Mouse (Mus musculus): Measurements from ENCODE around the gene Rundc1. TPM values are rescaled to one million over a fixed set of nuclear protein-coding genes. Genes with fewer than 3 reads are reported as not detected.
A peak's percentile ranks its signal among the peaks of the same experiment; 100 is the strongest.

The Rundc1 gene
- polyA plus RNA-seq, 1 experiment from 2014 or later, result 4.4 TPM

- TF ChIP-seq CTCF (IDR thresholded peaks at IDR 0.05; ENCODE audit: low read depth), result no peak
- peak; percentile 43 for ATAC-seq
- Histone ChIP-seq H3K4me2 (ENCODE audit: low read depth, low read length) (no peak overlapping the region), H3K9ac (replicated peaks) (no peak overlapping the region), H3K27ac (ENCODE audit: low read depth) (no peak overlapping the region), H3K4me3 (ENCODE audit: low read depth, low read length) (no peak overlapping the region), H3K4me1 (ENCODE audit: insufficient read depth) (peaks cover 24% of the 10 kb centered on the region), H3K36me3 (replicated peaks; ENCODE audit: insufficient read depth, low read length) (no peaks in the 10 kb centered on the region), H3K9me3 (ENCODE audit: low read length) (no peaks in the 10 kb centered on the region), H3K27me3 (ENCODE audit: insufficient read depth, low read length) (no peaks in the 10 kb centered on the region)
- no peak for DNase-seq
- 33% methylated on average over 6 of the region's 6 CpGs for WGBS (ENCODE audit: insufficient replicate concordance)
Measured at GRCm38 (mm10) chr11:101480912-101481311, 56.0 kb downstream of the Rundc1 start.

DNA sequence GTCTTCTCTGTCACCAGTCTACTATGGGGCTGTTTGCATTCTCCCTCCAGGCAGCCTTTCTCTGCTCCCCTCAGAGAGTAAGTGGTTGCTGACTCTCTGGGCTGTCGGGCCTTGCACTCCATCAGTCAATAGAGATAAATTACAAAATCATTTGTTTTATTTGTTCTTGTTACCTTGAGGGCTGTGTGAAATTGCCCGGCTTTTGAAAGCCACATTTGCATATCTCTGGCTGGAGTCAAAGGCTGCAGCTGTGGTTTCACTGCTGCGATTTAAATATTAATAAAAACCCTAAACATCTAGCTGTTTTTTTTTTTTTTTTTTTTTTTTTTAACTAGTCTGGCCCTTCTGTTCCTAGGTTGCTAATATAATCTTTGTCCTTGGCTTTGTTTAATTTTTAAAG is 58.9 kb downstream of the Rundc1 start:
- ATAC-seq (no peak), DNase-seq (no peak)
- no peak for TF ChIP-seq CTCF (IDR thresholded peaks at IDR 0.05; ENCODE audit: low read depth)
- no peak overlapping the region for H3K4me2 ChIP-seq (ENCODE audit: low read depth, low read length)
- no peak overlapping the region for H3K9ac ChIP-seq (replicated peaks)
- peaks cover 13% of the 10 kb centered on the region; the same call in 1 of the 2 replicates for H3K36me3 ChIP-seq (replicated peaks; ENCODE audit: insufficient read depth, low read length)
- no peaks in the 10 kb centered on the region for H3K9me3 ChIP-seq (ENCODE audit: low read length)
- peaks cover 29% of the 10 kb centered on the region for H3K4me1 ChIP-seq (ENCODE audit: insufficient read depth)
- H3K4me3 ChIP-seq (ENCODE audit: low read depth, low read length), result no peak overlapping the region
- WGBS (ENCODE audit: insufficient replicate concordance), result 33% methylated on average over 3 of the region's 3 CpGs
- no peaks in the 10 kb centered on the region for H3K27me3 ChIP-seq (ENCODE audit: insufficient read depth, low read length)
- no peak overlapping the region for H3K27ac ChIP-seq (ENCODE audit: low read depth)

GRCm38 (mm10) chr11:101484245-101484644 is 59.4 kb downstream of the Rundc1 start:
- no peak overlapping the region for H3K9ac ChIP-seq (replicated peaks)
- ATAC-seq (no peak), DNase-seq (no peak)
- H3K9me3 ChIP-seq (ENCODE audit: low read length), result no peaks in the 10 kb centered on the region
- H3K4me2 ChIP-seq (ENCODE audit: low read depth, low read length), result no peak overlapping the region
- H3K27me3 ChIP-seq (ENCODE audit: insufficient read depth, low read length), result no peaks in the 10 kb centered on the region
- 53% methylated on average over 6 of the region's 6 CpGs for WGBS (ENCODE audit: insufficient replicate concordance)
- TF ChIP-seq EP300 (IDR thresholded peaks at IDR 0.05; ENCODE audit: low read depth) (no peak), CTCF (IDR thresholded peaks at IDR 0.05; ENCODE audit: low read depth) (no peak)
- no peak overlapping the region for H3K4me3 ChIP-seq (ENCODE audit: low read depth, low read length)
- no peak overlapping the region for H3K27ac ChIP-seq (ENCODE audit: low read depth)
- peaks cover 13% of the 10 kb centered on the region; the same call in 1 of the 2 replicates for H3K36me3 ChIP-seq (replicated peaks; ENCODE audit: insufficient read depth, low read length)
- H3K4me1 ChIP-seq (ENCODE audit: insufficient read depth), result peaks cover 27% of the 10 kb centered on the region

DNA sequence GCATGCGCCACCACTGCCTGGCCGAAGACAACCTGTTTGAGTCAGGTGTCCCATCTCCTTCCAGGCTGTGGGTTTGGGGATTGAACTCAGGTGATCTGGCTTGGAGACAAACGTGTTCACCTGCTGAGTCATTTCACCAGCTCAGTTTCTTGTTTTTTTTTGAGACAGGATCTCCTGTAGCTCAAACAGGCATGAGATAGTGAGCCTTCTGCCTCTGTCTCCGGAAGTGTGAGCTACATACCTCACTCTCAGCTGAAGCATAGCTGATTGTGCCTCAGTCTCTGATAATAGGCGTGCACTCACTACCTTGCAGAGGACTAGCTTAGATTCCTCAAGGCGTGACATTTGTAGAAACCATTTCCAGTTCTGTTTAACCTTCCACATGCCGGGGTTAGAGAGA is 59.9 kb downstream of the Rundc1 start:
- Histone ChIP-seq H3K27ac (ENCODE audit: low read depth) (no peak overlapping the region), H3K9me3 (ENCODE audit: low read length) (no peaks in the 10 kb centered on the region), H3K4me3 (ENCODE audit: low read depth, low read length) (no peak overlapping the region), H3K27me3 (ENCODE audit: insufficient read depth, low read length) (no peaks in the 10 kb centered on the region), H3K9ac (replicated peaks) (no peak overlapping the region), H3K36me3 (replicated peaks; ENCODE audit: insufficient read depth, low read length) (peaks cover 16% of the 10 kb centered on the region; the same call in 1 of the 2 replicates), H3K4me1 (ENCODE audit: insufficient read depth) (peaks cover 26% of the 10 kb centered on the region), H3K4me2 (ENCODE audit: low read depth, low read length) (no peak overlapping the region)
- 59% methylated on average over 7 of the region's 7 CpGs for WGBS (ENCODE audit: insufficient replicate concordance)
- no peak for ATAC-seq
- no peak for DNase-seq
- no peak for TF ChIP-seq EP300 (IDR thresholded peaks at IDR 0.05; ENCODE audit: low read depth)
- no peak for TF ChIP-seq CTCF (IDR thresholded peaks at IDR 0.05; ENCODE audit: low read depth)

Small RNA genes within 50 kb of the gene (microRNA-seq; reads per million reads assigned to microRNA genes)
- gene Mir6929, result not detected

Other genes with a start within 250 kb of the Rundc1 start
- gene Ccr10, start 249.6 kb upstream of the Rundc1 start, polyA plus RNA-seq (2015; fragmentation: Nextera tagmentation; extraction: Ambion mirVana), result 0.09 TPM in 2 replicates
- 4.2 and 5.0 TPM in 2 replicates for gene Ezh1, start 198.6 kb upstream of the Rundc1 start, polyA plus RNA-seq (2015; fragmentation: Nextera tagmentation; extraction: Ambion mirVana)
- gene Ramp2, start 179.1 kb upstream of the Rundc1 start, polyA plus RNA-seq (2015; fragmentation: Nextera tagmentation; extraction: Ambion mirVana), result 34.8 and 38.4 TPM in 2 replicates
- 75.9 and 81.1 TPM in 2 replicates for gene Vps25, start 171.4 kb upstream of the Rundc1 start, polyA plus RNA-seq (2015; fragmentation: Nextera tagmentation; extraction: Ambion mirVana)
- gene Wnk4, start 164.5 kb upstream of the Rundc1 start, polyA plus RNA-seq (2015; fragmentation: Nextera tagmentation; extraction: Ambion mirVana), result 1.6 and 2.2 TPM in 2 replicates
- 0.19 and 0.29 TPM in 2 replicates for gene Cntd1, start 146.1 kb upstream of the Rundc1 start, polyA plus RNA-seq (2015; fragmentation: Nextera tagmentation; extraction: Ambion mirVana)
- 79.9 and 86.6 TPM in 2 replicates for gene Coa3, start 146.0 kb upstream of the Rundc1 start, polyA plus RNA-seq (2015; fragmentation: Nextera tagmentation; extraction: Ambion mirVana)
- gene Becn1, start 122.8 kb upstream of the Rundc1 start, polyA plus RNA-seq (2015; fragmentation: Nextera tagmentation; extraction: Ambion mirVana), result 65.1 and 72.3 TPM in 2 replicates
- 78.4 and 78.8 TPM in 2 replicates for gene Psme3, start 108.9 kb upstream of the Rundc1 start, polyA plus RNA-seq (2015; fragmentation: Nextera tagmentation; extraction: Ambion mirVana)
- 0.44 and 0.60 TPM in 2 replicates for gene Aoc2, start 100.0 kb upstream of the Rundc1 start, polyA plus RNA-seq (2015; fragmentation: Nextera tagmentation; extraction: Ambion mirVana)
- 0.05 and 0.06 TPM in 2 replicates for gene Aoc3, start 94.5 kb upstream of the Rundc1 start, polyA plus RNA-seq (2015; fragmentation: Nextera tagmentation; extraction: Ambion mirVana)
- gene G6pc, start 57.5 kb upstream of the Rundc1 start, polyA plus RNA-seq (2015; fragmentation: Nextera tagmentation; extraction: Ambion mirVana), result 97.9 and 206 TPM in 2 replicates
- gene Aarsd1, start 7.5 kb upstream of the Rundc1 start, polyA plus RNA-seq (2015; fragmentation: Nextera tagmentation; extraction: Ambion mirVana), result 23.7 and 24.2 TPM in 2 replicates
- gene Gm27029, start 289 bp upstream of the Rundc1 start, polyA plus RNA-seq (2015; fragmentation: Nextera tagmentation; extraction: Ambion mirVana), result 0.49 and 1.5 TPM in 2 replicates
- gene Ptges3l, start 248 bp downstream of the Rundc1 start, polyA plus RNA-seq (2015; fragmentation: Nextera tagmentation; extraction: Ambion mirVana), result 0.65 and 1.0 TPM in 2 replicates
- gene Rpl27, start 17.2 kb downstream of the Rundc1 start, polyA plus RNA-seq (2015; fragmentation: Nextera tagmentation; extraction: Ambion mirVana), result 205 and 213 TPM in 2 replicates
- 27.2 and 28.2 TPM in 2 replicates for gene Ifi35, start 23.3 kb downstream of the Rundc1 start, polyA plus RNA-seq (2015; fragmentation: Nextera tagmentation; extraction: Ambion mirVana)
- gene Rnd2, start 39.9 kb downstream of the Rundc1 start, polyA plus RNA-seq (2015; fragmentation: Nextera tagmentation; extraction: Ambion mirVana), result 1.9 and 2.0 TPM in 2 replicates
- 8.3 and 8.4 TPM in 2 replicates for gene Vat1, start 41.1 kb downstream of the Rundc1 start, polyA plus RNA-seq (2015; fragmentation: Nextera tagmentation; extraction: Ambion mirVana)
- gene Brca1, start 126.9 kb downstream of the Rundc1 start, polyA plus RNA-seq (2015; fragmentation: Nextera tagmentation; extraction: Ambion mirVana), result 3.9 and 5.0 TPM in 2 replicates
- 32.8 and 35.3 TPM in 2 replicates for gene Nbr1, start 127.1 kb downstream of the Rundc1 start, polyA plus RNA-seq (2015; fragmentation: Nextera tagmentation; extraction: Ambion mirVana)
- 10.8 and 11.2 TPM in 2 replicates for gene Tmem106a, start 157.2 kb downstream of the Rundc1 start, polyA plus RNA-seq (2015; fragmentation: Nextera tagmentation; extraction: Ambion mirVana)
- gene Gm11634, start 174.2 kb downstream of the Rundc1 start, polyA plus RNA-seq (2015; fragmentation: Nextera tagmentation; extraction: Ambion mirVana), result not detected in 2 replicates
- 7.4 and 8.4 TPM in 2 replicates for gene Rdm1, start 202.1 kb downstream of the Rundc1 start, polyA plus RNA-seq (2015; fragmentation: Nextera tagmentation; extraction: Ambion mirVana)
- gene Arl4d, start 240.5 kb downstream of the Rundc1 start, polyA plus RNA-seq (2015; fragmentation: Nextera tagmentation; extraction: Ambion mirVana), result 3.4 and 4.1 TPM in 2 replicates